Mouse (Mus musculus) kidney, postnatal 25 days (tissue): ENCODE measurements around the gene Grm8.

ENCODE experiments used
- DNase-seq, 2 experiments: peaks; one replicate each; pipeline ENCODE4 v3.0.0; 2021; ENCODE audit warnings: mixed read lengths in 2 of 2

The Grm8 gene

DNA sequence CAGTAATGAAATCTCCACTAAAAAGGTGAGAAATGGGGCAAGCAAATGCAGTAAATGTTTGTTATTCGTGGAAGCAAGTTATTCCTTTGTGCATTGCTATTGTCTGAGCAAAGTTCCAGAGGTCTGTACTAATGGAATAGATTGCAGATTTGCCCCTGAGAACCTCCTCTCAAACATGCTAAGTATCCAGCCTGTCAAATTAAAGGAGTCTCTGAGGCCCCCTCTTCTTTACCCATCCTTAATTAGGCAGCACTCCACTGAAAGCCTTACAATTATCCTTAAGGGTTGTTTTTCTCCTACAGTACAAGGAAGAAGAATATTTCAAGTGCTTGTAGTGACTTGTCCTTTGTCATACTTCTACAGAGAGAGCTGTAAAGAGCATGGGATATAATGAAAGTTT lies 617.4 kb downstream of the Grm8 start:
- no peak for DNase-seq

DNA sequence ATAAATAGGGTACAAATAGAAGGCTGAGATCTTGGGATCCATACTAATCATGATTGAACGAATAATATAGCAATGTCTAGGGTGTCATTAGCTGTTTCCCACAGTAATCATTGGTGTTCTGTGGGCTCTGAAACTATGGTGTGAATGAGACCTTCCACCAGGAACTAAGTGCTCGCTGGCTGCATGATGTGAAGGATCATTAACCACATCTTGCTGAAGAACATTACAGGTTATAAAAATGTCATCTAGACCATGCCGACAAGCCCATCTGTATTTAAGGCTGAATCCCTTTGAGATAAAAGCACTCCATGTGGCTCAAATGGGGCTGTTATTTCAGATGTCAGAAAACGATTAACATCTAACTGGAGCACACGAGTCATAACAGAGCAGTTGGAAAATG lies 674.0 kb downstream of the Grm8 start:
- DNase-seq = no peak

DNA sequence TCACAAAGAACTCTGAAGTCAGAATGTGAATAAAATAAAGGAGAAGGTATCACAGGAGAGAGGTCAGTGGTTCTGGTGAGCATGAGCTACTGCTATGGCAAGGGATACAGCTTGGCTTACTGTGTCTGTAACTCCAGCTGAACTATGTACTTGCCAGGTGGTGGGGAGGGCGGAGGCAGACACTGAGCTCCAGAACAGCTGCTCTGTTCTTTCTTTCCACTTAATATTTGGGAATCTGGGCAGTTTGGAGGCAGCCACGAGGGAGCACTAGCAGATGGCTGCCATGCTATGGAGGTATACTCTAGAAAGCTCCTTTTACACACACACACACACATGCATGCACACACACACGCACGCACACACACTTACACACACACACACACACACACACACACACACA lies 726.5 kb downstream of the Grm8 start:
- no peak for DNase-seq

DNA sequence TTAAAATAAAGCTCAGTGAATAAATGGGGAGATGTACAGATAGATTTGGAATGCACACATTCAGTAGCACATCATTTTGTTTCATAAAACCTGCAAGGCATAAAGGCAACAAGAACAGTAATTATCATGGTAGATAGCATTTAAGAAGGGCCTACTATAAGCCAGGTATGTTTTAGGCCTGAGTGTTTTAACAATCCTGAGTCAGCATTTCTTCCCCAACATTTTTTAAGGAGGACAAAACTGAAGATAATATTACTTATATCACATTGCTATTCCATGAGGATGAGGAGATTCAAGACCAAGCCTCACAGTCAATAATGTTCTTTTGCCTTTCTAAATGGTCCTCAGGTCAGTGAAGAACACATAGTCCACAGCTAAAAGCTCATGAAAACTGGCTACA lies 762.6 kb downstream of the Grm8 start:
- DNase-seq = no peak

DNA sequence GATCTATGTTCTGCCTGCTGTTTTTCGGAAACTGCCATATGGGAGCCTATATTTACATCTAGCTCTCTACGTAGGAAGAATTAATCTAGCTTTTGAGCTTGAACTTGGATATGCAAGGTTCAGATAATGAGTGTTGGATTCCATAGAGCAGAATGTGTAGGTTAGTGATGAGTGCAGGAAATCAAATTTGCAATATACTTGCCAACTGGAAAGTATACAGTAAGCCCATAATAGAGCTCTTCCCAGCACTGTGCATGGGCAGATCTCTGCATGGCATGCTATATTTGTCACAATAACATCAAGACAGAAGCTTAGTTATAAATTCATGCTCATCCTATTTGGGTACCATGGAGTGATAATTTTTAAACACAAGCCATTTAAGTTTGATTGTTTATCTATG lies 763.9 kb downstream of the Grm8 start:
- no peak for DNase-seq

DNA sequence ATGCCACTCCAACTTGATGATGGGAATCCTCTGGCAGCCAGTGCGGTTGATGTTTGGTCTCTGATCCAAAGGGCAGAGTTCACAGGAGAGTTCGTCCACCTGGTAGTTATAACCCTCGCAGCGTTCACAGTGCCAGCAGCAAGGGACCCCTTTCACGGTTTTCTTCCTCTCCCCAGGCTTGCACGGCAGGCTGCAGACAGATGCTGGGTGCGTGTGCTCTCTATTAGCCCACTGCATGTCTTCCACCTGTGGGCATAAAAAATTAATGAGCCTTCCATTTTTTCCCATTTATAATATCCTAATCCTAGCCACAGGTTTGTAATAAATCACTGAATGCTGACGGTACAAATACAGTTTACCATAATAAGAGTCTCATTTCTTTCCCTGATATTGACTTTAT lies 771.2 kb downstream of the Grm8 start:
- DNase-seq = no peak

DNA sequence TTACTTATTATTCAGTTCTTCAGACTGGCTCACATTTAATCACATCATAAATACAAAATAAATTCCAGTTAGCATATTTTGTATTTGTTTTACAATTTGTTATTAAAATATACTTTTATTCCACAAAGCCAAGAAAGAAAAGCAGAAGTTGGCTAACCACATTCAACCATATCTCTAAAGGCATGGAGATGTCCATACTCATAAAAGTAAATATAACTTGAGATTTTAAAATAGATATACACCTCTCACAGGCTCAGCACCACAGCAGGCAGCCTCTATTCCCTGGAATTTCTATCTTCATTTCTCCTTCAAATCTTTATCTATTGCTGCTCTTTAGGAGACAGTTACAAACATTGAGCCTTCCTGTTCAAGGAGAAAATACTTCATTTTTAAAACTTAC lies 774.5 kb downstream of the Grm8 start:
- no peak for DNase-seq

DNA sequence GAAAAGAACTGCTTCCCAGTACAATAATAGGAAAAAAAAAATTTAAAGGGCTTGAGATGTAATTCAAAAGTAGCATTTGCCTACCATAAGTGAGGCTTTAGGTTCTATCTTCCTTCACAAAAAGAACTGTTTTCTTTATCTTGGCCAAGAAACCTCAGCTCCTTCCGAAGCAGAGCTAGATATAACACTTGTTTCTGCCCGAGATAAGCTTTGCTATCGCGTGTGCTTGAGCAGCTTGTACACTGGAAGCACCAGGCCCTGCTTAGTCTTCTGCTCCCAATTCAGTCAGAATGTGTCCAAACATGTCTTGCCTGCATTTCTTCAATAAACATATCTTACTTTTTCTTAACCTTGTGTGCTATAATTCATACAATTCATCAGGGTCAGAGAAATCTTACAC lies 783.8 kb downstream of the Grm8 start:
- DNase-seq = no peak

DNA sequence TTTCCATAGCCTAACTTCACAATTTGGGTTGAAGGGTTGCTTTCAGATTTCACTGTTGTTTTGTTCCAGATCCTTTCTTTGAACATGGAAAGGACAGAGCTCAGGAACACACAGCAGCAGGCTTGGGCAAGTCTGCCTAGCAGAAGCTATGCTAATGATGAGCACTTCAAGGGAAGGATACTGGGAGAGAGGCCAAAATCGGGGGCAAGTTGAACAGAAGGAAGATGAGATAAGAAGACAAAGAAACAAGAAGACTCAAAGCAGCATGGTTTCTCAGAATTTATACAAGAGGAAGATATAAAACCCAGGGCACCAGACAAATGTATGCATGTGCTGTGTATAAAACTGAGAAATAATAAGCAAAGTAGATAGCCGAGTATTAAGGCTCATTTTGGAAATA lies 786.7 kb downstream of the Grm8 start:
- no peak for DNase-seq

DNA sequence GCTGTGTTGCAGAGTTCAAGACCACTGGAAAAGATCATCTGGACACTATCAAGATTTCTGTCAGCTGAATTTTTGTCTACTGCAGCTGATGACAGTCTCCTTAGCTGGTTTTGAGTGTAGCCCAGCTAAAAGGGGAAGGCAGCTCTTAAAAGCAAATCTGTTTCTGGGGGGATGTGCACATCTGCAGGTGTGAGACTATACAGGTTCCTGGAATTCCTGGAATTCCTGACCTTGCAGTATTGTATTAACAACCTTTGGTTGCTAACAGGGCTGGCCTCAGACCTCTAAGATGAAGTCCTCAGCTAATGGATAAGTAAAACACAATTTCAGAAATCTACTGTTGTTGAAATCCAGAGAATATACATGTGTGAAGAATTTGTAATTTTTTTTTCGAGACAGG lies 788.7 kb downstream of the Grm8 start:
- DNase-seq = no peak

DNA sequence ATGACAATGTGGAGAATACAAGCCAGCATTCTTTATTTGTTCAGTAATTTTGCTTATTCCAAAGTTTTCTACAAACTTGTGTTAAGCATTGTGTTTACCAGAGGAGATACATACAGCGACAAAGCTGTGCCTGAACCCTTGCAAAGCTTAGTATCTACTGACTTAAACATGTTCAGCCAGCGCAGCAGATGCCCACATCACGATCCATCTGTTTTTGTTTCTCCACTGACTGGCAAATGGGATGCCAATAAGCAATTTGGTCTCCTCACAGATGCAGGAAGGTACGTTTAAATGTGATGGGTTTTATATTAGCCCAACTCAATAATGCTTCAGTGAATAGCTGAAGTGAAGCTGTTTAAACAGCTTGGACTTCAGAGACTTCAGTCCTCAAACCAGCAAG lies 794.8 kb downstream of the Grm8 start:
- no peak for DNase-seq

DNA sequence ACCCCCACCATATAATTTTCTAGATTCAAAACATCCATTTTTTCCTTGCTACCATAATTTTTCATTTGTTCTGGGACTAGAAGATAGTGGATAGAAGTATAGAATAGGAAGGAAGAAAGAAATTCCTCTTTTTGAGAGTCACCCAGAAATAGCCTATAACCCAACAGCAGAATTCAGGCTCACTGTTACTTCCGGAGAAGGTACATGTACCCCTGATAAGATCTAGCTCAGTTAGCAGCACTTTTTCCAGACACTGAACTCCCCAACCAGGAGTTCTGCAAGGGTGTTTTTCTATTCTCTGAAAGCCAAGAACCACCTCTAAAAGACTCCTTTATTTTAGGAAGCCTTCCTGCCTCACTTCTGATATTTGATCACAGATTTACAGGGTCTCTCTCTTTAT lies 816.4 kb downstream of the Grm8 start:
- no peak for DNase-seq

DNA sequence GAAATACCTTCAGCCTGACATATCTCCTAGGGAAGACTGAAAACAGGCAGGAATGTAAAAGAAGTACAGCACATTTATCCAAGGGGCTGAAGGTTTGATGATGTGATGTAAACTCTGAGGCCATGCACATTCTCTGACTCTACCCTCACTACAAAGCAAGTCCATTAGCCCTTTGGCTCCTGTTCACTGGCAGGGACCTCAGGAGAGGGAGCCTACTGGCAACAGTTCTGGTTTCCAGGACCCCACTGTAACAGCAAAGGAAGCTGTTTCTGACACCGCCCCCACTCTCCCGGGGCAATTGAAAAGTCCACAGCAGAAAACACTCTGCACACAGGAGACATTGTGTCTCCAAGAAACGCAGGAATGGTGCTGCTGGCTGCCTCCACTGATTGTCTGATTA lies 817.6 kb downstream of the Grm8 start:
- no peak for DNase-seq

DNA sequence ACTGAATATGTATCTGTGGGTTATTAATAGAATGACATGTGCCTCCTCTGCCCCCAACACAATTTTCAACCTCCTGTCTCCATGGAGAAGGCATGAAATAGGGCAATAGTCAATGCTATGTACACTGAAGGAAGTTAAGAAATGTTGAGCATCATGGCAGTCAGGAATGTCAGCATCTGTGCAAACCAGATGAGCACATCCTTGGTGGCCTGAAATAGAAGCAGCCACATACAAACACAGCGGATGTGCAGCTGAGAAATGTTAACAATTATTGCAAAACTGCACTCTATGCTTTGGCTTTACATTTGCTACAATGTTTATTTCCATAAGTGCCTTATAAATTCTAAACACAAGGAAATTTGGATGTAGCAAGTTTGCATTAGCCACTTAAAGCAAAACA lies 819.0 kb downstream of the Grm8 start:
- no peak for DNase-seq

DNA sequence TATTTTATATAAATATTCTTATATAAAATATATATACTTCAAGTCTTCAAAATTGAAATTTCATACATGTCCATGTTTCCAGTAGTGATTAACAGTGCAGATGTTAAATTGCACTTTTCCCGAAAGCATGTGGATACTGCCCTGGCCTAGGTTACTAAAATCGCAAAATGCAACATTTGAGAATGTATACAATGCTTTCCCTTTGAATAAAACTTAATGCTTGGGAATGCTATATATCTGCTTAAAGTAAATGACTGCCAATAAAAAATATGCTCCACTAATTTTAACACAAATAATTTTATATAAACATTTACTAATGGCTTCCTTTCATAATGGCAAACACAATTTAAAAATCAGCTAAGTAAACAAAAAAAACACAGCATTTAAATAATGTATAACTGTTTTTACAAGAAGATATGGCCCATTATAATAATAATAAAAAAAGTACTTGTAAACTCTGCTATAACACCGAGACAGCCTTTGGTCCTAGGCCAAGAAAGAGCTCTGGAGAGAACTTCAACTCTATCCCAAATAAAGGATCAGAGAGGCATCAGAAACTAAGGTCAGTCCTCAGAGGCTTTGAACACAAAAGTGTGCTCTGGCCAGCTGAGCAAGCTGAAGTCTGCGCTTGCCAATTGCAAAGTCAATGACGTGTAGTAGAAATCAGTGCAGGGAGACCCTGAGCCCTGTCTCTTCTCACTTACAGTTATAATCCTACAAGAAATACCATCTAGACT lies 820.5 kb downstream of the Grm8 start:
- no peak for DNase-seq

DNA sequence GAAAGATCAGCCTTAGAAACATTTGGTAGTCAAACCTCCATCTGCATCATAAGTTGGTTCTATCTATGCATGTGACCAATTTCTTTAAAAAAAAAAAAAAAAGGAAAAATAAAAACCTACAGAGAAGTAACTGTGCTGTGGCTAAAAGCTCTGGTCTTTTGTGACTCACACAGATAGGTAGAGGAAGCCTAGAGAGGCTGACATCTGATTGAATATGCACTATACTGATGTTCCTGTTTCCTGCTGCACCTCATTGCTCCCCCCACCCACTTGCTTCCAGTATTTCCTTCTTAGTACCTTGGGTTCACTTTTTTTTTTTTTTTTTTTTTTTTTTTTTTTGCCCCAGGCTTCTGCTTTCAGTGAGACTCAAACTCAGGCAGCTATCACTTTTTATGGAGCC lies 824.6 kb downstream of the Grm8 start:
- DNase-seq = no peak

DNA sequence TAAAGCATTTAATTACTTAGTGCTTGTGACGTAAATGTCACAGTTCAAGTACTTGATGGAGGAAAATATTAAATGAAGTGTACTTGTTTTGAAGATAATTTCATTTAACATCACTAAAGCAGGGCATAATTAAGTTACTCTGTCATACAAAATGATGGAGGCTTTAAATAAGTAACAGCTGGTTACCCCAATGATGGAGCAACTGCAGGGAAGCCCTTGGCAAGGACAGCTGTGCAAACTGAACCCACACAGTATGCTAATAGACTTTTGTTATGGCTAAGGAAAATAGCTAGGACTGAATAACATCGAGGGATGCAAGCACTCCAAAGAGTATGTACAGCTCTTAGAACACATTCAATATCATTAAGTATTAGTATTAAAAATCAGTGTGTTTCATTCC lies 829.6 kb downstream of the Grm8 start:
- no peak for DNase-seq

DNA sequence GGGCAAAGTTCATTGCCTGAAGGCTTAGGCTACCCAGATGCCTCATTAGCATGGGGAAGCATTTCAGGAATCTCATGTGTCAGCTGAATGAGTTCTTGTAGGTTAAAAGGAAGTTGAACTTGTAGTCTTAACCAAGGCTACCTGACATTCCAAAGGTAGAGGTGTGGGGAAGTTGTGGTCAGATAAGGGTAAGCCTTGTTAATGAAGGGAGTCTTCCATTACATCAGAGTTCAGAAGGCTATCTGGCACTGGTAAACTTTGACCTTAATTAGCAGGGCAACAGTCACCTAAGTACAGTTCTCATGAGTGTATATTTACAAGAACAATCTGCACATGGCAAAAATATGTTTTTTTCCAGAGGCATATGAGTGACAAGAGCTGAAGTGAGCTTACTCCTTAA lies 870.0 kb downstream of the Grm8 start:
- DNase-seq = no peak

DNA sequence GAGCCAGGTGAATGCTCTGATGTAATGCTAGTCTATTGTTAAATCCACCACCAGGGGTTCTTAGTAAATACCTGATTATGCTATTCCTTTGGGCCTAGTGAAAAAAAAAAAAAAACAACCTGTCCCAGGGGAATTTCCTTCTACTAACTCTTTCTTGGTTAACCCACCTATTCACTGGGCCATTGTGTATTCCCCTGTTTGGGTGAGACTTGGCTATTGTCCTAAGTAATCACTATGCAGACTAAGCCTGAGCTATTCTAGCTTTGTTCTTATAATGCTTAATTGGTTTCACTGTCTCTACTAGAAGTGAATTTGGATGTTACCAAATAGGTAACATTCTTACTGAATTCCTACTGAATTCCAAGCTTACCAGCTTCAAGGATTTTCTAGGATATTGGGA lies 872.4 kb downstream of the Grm8 start:
- no peak for DNase-seq

DNA sequence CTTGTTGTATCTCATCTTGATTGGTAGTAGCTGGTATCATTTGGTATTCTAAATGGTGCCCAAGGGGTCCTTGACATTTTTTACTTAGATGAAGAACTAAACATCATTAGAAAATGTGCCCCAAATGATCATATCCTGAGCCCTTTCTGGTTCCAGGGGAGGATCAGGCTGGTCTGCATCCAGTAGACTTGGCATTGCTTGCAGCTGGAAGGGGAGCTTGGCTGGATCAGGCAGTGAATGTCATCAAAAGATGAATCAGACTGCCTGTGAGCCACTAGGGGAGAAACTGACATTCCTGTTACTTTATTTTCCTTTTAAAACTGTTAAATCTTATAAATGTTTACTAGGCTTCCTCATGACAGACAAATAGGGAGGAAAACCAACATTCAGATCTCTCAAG lies 894.6 kb downstream of the Grm8 start:
- DNase-seq = no peak

DNA sequence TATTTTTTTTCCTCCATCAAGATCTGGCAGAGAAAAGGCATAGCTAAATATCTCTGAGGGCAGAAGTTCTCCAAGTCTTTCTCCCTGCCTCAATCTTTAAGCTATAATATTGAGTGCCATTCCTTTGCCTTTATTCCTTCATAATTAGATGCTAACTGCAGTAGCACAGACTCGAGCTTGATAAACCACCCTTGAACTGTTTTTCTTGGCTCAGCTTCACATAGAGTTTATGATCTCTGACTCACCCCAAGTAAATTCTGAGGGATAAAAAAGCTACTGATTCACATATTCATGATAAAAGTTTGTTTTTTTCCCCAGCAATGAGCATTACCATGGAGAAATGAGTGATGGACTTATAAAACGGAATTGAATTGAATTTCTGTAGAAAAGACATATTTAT lies 895.0 kb downstream of the Grm8 start:
- no peak for DNase-seq
